Mouse (Mus musculus): ENCODE data around the gene Adamts7.

Gene Adamts7

DNA sequence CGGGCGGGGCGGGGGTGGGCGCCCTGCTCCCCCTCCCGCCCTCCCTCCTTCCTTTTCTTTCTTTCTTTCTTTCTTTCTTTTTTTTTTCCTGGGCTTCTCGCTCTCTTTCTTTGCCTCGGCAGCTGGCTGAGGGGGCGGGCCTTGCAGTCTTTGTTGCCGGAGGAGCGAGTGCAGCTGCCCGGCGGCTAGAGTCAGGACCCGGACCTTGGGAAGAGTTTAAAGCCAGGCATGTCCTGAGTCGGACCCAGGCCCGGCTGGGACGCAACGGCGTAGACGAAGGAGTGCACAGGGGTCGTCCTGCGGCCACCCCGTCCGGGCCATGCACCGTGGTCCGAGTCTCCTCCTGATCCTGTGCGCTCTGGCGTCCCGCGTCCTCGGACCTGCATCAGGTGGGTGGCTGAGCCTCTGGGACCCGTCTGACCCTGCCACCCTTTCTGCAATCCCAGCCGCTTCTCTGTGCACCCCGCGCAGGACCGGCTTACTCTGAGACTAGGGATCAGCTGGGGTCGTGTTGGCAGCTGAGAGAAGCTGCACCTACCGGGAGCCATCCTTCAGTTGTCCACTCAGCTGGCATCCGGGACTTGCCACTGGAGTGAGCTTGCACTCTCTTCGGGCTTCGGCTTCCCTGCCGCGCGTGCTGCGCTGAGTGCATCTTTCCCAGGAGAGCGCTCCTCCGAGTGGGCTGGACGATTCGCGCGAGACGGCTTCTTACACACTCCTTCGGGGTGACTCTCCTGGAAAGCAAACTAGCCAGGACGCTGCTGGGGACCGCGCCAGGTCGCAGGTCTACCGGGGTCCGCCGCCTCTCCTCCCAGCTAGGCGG lies at the start of gene Adamts7:
Gene Adamts7, plus strand, starts transcription at position 144 of the 823 bp plus-strand sequence.
- peak; percentile 21 to 61 for DNase-seq

DNA sequence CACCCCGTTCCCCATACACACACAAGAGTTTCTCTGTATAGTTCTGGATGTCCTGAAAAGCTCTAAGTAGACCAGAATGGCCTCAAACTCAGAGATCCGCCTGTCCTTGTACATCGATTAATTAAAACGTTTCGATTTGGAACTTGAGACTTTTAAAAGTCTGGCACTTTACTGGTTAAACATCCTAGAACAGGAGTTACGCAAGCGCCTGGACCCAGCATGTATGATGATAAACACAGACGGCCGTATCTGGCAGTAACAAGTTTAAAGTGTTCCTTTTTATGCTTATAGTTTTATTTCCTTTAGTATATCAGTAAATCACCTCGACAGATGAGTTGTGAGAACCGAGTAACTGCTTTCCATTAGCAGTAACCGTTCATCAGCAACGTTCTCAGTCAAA lies 49.7 kb upstream of the Adamts7 start:
- peak in 1 of 2 experiments; percentile 19 for DNase-seq

DNA sequence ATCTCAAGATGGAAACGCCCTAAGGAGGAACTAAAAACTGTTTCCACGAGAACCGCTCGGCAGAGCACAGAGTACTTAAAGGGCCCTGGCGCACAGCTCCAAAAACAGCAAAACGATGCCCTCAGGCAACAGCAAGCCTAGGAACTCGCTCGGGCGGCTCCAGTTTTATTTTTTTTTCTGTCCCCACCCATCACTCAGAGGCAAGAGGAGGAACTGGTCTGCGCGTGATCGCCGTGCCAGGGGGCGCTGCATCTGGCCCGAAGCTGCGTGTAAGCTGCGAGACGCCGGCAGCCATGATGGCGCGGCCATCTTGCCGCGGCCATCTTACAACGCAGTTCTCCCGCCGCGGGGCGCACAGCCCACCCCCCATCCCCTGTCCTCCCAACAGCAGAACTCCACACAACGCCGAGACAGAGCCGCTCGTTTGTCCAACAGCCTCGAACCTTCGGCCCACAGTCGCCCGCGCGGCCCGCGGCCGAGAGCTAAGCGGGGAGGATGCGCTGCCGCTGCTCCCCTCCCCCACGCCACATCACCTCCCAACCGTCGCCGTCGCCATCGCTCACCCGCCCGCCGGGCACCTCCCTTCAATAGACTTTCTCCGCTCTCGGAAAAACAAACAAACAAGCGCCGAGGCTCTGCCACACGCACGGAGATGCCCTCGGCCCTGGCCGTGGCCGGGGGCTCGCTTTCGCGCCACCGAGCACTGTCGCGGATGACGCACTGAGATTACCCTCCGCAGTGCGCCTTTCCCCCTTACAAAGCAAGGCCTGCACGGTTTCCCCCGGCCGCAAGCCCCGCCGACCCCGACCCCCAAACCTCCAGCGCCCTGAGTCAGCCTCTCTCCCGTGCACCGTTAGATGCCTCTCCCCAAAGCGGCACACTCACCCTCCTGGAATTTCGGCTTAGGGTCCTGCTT lies 49.0 kb upstream of the Adamts7 start:
- DNase-seq, result peak; percentile 95 to 96

DNA sequence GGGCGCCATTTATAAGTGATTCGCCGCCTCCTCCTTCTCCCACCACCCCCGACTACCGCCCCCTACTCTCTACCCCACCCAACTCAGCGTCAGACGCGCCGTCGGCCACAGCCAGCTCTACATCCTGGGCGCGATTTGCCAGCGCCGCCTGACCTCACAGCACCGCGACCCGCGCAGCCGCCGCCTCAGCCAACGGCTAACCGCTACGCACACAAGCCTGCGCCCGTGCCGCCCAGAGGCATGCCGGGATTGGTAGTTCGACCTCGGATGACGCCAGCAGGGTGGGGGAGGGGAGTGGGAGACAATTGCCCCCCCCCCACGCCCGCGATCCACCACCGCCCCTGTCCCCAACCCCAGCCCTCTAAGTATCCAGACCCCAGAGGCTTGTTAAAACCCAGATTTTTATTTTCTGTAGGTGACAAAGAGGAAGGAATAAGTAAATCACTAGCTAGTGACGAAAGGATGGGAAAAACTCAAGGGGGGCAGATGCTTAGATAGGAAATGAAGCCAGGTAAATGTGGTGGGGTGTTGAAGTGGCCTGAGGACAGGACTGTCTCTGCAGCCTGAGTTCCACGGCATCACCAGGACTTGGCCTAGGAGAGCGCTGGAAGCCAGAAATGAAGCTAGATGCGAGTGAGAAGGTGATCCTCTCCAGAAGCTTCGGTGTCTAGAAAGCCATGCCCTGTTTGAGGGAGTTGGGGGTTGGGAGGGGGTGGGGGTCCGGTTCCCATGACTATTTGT lies 48.1 kb upstream of the Adamts7 start, which contains the start of gene Morf4l1:
Gene Morf4l1, minus strand, starts transcription at position 208 of the 741 bp plus-strand sequence.
- DNase-seq, result peak; percentile 98

DNA sequence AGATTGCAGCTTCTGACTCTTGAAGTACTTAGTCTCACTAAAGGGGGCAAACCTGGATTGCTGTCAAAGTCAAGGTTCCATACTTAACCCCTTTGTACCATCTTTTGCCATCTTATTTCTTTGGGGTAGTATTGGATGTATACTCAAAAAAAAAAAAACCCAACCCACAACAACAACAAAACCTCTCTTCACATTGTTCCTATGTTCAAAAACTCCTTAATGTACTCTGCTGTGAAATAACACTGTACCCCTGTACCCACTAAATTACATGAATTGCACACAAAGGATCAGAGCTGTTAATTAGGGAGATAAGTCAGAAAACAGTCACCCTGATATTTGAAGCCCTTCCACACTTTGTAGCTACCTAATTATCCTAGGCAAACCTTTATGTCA lies 47.6 kb upstream of the Adamts7 start:
- no peak for DNase-seq

DNA sequence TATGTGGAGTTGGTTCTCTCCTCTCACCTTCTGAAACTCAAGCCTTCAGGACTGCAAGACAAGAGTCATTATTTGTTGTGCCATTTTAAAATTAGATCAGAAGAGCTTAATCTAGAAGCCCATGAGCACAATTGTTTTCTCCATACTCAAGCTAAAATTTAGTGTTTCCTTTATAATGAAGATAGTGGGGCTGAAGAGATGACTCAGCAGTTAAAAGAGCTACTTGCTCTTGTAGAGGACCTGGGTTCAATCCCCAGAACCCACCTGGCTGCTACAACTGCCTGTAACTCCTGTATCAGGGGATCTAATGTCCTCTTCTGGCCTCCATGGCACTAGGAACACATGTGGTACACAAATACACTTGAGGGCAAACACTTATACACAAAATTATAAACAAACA lies 45.6 kb upstream of the Adamts7 start:
- no peak for DNase-seq

DNA sequence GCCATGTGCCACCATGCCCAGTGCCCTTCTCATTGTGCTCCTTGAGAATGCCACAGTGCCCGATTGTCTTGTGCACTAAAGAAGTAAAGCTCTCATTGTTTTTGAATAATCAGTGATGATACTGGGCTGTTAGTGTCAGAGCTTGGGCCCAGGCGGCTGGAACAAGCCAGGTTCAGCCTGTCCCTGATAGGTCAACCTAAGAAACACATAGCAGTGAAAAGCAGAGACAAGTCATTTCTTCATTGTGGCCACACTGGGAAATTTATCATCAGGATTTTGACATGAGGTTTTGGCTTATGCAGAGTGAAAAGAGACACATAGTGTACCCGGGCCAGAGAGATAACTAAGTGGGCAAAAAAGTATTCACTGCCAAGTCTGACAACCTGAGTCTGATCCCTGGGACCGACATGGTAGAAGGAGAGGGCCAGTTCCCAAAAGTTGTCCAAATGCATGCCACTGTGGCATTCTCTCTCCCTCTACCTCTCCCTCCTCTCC lies 40.6 kb upstream of the Adamts7 start:
- no peak for DNase-seq

DNA sequence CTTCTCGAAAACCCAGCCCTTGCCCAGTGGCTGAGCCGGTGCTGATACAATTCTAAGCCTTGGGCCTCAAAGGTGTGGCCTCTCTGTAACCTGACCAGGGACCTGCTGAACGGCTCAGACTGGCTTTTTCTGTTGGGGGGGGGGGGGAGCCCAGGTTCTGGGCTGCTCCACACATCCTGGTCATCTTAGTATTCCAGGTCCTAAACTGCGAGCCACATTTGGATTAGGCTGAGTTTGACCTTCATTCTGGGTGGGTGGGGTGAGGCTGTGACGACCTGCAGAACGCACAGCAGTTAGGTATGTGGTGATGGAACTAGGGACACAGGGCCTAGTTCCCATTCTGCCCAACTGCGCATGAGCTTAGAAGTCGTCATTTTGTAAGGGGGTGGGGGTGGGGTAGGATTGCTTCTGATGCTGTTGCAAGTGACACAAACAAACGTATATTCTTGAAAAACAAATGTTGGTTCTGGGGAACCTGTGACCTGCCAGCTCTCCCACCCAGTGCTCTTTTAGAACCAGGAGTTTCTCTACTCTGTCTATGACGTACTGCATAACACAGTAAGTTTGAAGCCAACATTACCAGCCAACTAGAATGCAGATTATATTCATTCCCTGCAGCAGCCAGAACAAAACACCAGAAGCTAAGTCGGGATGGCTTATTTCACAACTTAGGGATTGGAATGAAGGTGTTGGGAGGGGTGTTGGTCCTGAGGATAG lies 38.6 kb upstream of the Adamts7 start:
- no peak for DNase-seq

DNA sequence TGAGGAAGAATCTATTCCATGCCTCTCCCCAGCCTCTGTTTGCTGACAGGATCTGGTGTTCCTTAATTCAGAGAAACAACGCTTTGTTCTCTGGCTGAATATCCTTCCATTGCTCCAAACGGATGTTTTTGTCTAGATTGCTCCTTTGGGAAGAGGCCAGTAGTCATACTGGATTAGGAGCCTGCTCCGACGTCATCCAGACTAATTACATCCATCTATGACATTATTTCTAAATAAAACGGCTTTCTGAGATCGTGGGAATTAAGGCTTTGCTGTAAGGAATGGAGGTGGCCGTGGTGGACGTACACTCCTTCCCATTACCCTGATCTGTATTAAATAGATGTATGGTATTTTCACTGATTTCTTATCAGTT lies 38.0 kb upstream of the Adamts7 start:
- peak; percentile 18 to 32 for DNase-seq

DNA sequence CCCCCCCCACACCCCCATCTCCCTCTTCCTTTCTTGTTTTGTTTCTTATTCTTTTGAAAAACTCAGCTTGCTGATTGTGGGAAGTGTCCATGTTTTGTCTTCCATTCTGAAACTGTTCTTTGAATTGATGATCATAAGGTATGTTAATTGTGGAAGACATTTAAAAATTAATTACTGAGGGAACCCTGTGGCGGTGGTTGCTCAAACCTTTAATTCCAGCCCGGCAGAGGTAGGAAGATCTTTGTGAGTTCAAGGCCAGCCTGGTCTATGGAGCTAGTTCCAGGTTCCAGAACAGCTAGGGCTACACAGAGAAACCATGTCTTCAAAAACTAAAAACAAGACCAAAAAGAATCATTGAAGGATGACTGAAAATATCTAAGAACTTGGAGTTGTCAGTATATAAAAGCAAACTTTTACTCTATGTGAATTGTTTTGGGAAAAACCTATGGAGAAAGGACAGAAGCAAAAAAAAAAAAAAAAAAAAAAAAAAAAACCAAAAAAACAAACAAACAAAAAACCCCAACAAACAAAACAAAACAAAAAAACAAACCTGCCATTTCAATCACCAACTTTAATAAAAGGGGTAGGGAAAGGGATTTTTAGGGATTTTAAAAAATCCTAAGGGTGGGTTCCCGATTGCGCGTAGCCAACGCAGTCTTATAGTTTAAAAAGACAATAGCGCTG lies 37.3 kb upstream of the Adamts7 start:
- DNase-seq, result no peak

DNA sequence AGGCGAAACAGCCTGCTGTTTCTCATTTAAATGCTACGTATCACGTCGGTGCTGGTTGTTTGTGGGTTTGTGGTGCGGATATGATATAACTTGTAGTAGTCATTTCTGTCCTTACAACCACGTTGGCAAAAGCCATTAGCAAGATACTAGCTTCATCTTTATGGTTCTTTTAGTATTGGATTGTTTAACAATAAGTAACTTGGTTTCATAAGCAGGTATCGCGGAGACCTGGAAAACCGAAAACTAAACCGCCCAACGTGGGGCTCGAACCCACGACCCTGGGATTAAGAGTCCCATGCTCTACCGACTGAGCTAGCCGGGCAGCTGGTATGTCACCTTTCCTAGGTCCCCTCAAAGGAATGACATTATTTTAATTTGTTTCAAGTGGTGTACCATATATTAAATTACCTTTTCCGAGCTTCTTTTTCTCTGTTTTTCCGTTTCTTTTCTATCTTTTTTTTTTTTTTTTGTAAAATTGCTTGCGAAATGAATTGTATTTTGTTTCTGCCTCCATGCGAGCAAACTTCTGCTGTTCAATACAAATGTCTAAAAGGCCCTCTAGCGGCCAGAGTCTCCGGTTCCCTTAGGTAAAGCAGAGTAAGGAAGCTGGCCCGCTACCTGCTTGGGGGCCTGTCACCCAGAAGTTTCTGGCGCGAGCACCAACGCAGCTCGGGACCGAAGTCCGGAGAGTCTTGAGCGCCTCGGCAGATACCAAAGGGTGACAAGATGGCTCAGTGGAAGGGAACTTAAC lies 36.4 kb upstream of the Adamts7 start:
- DNase-seq, result peak; percentile 91 to 92

DNA sequence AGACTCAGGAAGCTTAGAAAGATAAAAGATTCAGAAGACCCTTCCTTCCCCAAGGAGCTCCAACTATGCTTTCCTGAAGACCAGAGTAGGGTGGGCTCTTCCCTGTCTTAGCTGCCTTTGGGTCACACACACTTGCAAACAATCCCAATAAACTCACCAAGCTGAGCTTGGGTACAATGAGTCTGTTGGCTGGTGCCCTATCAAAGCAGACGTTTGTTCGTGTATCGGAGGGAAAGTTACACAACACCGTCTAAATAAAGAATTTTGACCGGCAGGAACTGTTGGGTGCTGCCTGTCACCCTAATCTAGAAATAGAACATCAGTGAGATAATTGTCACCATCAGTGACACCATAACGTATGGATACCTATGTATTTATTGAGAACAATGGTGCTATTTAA lies 35.7 kb upstream of the Adamts7 start:
- no peak for DNase-seq

DNA sequence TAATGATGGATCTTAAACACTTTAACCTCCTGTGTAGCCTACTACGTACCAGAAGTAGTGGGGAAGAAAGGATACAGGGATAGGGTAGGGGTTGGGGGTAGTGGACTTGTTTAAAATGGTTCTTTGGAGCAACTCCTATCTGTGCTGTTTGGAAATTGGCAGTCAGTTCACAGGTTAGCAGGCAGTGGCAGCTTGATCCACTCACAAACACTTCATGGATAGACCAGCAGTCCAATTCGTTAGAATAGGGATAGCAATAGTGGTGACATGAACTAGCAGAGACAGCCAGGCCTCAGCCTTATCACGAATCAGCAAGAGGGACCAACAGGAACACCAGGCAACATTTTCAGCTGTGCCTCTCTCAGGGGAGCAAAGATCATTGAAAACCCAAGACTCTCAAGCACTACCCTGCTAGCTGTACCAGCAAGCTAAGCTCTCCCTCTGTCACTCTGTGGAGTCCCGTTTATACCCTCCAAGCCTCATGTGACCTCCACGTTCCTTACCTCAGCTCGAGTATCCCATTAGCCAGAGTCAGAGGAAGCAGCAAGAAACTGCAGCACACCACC lies 34.1 kb upstream of the Adamts7 start:
- no peak for DNase-seq

DNA sequence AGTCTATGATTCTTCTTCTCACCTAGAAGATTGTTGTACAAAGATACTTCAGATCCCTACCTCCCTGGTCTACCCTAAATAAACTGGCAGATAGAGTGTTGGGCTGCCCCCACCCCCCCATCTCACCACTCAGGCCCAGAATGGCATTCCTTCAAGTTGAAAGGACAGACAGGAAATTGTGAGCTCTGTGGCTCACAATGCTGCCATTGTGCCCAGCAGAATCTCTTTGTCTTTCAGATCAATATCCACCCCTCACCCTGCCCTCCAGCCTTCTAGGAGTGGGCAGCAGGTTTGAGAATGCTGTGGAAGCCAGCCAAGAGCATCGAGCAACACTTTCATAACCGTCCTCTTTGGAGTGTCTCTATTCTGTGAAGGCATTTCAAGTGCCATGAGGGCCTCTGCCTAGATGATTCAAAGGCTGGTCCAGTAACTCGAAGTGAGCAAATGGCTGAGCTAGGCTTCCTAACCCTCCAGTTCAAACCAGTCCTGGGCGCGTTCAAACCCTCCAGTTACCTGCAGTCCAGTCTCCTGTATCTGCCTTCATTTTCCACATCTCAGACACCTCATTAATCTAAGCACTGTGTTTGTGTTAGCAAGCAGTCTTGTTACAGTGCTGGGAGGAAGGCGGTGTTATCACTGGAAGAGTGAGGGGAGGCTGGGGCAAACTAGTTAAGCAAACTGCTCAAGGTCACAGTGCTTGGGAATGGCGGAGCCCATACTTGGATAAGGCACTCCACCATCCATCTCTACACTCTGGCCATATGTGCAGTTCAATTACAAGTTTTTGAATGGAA lies 29.1 kb upstream of the Adamts7 start:
- no peak for DNase-seq

DNA sequence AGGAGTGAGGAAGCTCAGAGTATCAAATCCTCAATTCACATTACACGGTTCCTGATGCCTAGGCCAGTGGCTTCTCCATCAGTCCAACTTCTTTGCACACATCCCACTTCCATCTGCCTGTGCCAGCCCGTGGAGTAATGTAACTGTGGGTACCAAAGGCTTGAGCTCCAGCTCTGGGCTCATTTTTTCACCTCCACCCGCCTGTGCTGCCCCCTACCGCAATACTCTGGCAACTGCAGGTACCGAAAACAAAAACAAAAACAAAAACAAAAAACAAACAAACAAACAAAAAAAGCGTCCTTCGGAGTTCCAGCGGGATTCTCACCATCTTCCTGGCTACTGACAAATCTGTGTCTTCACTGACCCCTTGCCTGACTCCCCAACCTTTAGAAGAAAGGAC lies 27.4 kb upstream of the Adamts7 start:
- no peak for DNase-seq

DNA sequence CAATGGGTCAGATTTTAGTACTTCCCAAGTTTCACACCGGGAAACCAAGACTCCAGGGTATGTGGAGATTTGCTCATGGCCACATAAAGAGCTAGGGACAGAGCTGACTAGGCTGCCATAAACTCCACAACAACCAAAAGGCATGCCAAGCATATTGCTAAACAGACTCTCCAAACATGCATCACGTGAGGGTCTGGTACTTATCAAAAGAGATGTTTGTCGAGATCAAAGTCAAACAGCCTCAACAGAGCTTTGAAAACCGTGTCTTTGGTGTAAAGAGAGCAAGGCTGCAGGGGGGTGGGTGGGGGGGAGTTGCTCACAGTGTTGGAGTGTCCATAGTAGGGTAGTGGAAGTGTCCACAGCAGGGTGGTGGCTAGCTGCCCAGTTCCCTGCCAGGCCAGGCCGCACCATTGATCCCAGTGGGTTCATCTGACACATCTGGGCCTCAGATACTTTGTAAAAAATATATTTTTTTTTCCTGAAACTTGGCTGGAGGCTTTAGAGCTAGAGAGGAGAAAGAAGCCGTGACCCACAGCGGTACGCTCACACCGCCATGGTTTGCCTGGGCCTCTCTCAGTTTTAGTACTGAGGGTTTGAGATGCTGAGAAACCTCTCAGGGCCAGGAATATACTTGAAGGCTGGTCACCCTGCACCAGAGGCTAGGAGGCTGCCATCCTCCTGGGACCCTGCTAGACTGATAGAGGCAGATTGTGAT lies 26.7 kb upstream of the Adamts7 start:
- no peak for DNase-seq

DNA sequence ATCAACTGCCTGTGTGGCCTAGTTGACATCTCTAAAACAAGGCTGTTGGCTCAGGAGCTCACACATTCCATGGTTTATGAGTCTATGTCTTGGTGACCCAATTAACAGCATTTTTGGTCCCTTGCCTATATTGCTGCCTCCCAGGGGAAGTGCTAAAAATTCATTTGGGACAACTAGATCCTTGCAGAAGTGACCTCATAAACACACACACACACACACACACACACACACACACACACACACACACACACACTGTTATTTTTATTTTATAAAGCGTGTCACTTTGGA lies 26.2 kb upstream of the Adamts7 start:
- DNase-seq, result peak; percentile 34 to 64

DNA sequence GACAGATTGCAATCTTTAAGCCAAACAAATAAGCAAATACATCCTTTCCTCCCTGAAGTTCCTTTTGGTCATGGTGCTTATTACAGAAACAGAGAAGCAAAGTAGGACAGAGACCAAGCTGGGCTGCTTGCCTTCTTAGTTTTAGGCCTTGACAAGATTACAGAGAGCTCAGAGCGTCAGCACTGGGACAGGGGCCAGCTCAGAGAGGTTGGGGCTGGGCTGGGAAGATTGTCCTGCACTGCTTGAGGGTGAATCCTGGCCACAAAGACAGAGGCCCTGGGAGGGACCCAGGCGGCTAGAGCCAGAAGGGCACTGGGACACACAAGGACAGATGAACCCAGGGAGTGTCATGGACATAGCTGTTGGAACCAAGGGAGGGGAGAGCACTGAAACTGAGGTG lies 17.1 kb upstream of the Adamts7 start:
- peak; percentile 29 to 40 for DNase-seq

DNA sequence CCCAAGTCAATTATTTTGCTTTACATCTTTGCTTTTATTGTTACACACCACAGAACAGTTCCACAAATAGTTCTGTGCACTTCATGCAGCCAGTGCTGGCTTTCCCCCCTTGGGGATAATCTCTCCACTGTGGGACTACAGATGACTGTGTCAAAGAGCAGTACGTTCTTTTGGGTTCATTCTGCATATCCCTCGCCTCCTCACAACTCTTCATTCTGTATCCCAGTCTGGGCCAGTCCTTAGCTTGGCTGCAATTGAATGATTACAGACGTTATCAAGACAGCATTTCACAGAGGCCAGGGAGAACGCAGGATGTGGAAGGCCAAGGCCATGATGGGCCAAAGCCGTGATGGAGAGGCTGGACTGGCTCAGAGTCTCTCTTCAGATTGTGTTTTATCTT lies 16.0 kb upstream of the Adamts7 start:
- no peak for DNase-seq
